In genomic region chr15:22791791-22792190, GRCm38 (mm10) we compare ENCODE assay signal across 19 mouse cellular contexts.
"Had no signal": no experiment of that assay in that cellular context is flagged by ENCODE, and none has a peak within 500 bp of the region (broad histone marks: within the 10 kb centered on the region; RNA-seq: fewer than 3 reads in every experiment).

No protein-coding gene starts in this region.

- H3K4me3 ChIP-seq: midbrain, embryonic 10.5 days; midbrain, embryonic 12.5 days; myocyte; neural tube, embryonic 13.5 days; neural tube, embryonic 15.5 days had no signal

- H3K27me3 ChIP-seq: midbrain, embryonic 12.5 days; neural tube, embryonic 13.5 days; neural tube, embryonic 15.5 days had no signal

- DNase-seq: lung, adult 18-20 months; lung, embryonic 14.5 days; lung, postnatal 10 days; lung, postnatal 4 days; midbrain, embryonic 14.5 days; retina, postnatal 1 day; right cerebral cortex, adult 18-20 months; right cerebral cortex, postnatal 25 days; right cerebral cortex, postnatal 4 days; spleen, adult 18-20 months; thymus, adult 18-20 months; thymus, postnatal 14 days; thymus, postnatal 36 days had no signal

- H3K27ac ChIP-seq: midbrain, embryonic 10.5 days; midbrain, embryonic 12.5 days; neural tube, embryonic 13.5 days; neural tube, embryonic 15.5 days had no signal

- H3K36me3 ChIP-seq: midbrain, embryonic 10.5 days; midbrain, embryonic 12.5 days; neural tube, embryonic 13.5 days; neural tube, embryonic 15.5 days had no signal

- H3K4me1 ChIP-seq: midbrain, embryonic 10.5 days; midbrain, embryonic 12.5 days; neural tube, embryonic 13.5 days; neural tube, embryonic 15.5 days had no signal

- H3K4me2 ChIP-seq: lung, embryonic 14.5 days; midbrain, embryonic 12.5 days; neural tube, embryonic 13.5 days; neural tube, embryonic 15.5 days had no signal

- ATAC-seq: midbrain, embryonic 16.5 days had no signal

- H3K9ac ChIP-seq: lung, embryonic 14.5 days; midbrain, embryonic 12.5 days; neural tube, embryonic 13.5 days; neural tube, embryonic 15.5 days had no signal

- H3K9me3 ChIP-seq: midbrain, embryonic 10.5 days; midbrain, embryonic 12.5 days; neural tube, embryonic 13.5 days; neural tube, embryonic 15.5 days had no signal
